Mouse (Mus musculus) megakaryocyte-erythroid progenitor cell, adult 5-6 weeks (primary cell): ENCODE measurements at regions not wholly inside any gene's neighbourhood (a gene's known extent, or its start where the extent isn't known, plus 50 kb on each side); places are given as distances from the start of the nearest gene placed in this dataset.

Source experiments
- ATAC-seq: replicated peaks from 2 replicates; pipeline ENCODE4 v1.8.0; 2016; ENCODE audit warnings: mild to moderate bottlenecking, inconsistent platforms; ENCODE audit not compliant: severe bottlenecking, poor library complexity, low FRiP score, low TSS enrichment

- peak; percentile 86 for ATAC-seq
These were observed 51.9 kb upstream of the Sh3gl3 start for GRCm38 (mm10) chr7:82121746-82122145.
